Mouse (Mus musculus) midbrain, embryonic 12.5 days (tissue): ENCODE results near the gene Lhpp. TPM values are rescaled to one million over a fixed set of nuclear protein-coding genes. Genes with fewer than 3 reads are reported as not detected.

Experiments used
- ATAC-seq: fragments of 200-750 bp; cut with Nextera tagmentation; 2 replicates; pipeline ENCODE4 v1.8.0; 2017; ENCODE audit warnings: low read depth, moderate TSS enrichment, moderate library complexity; ENCODE audit not compliant: low FRiP score
- H3K27ac ChIP-seq: fragments of 300-500 bp; sonication (generic); replicated peaks from 2 replicates; pipeline ENCODE4 v1.5.1; 2016; ENCODE audit warnings: mild to moderate bottlenecking
- H3K27me3 ChIP-seq: fragments of 300-500 bp; sonication (generic); 2 replicates; pipeline ENCODE4 v1.6.1; 2016; ENCODE audit warnings: mild to moderate bottlenecking
- H3K36me3 ChIP-seq: fragments of 300-500 bp; sonication (generic); 2 replicates; pipeline ENCODE4 v1.6.1; 2016
- H3K4me1 ChIP-seq: fragments of 300-500 bp; sonication (generic); 2 replicates; pipeline ENCODE4 v1.6.1; 2016
- H3K4me2 ChIP-seq: fragments of 300-500 bp; sonication (generic); replicated peaks from 2 replicates; pipeline ENCODE4 v1.6.1; 2016; ENCODE audit warnings: mild to moderate bottlenecking, moderate library complexity
- H3K4me3 ChIP-seq: fragments of 300-500 bp; sonication (generic); 2 replicates; pipeline ENCODE4 v1.5.1; 2016; ENCODE audit warnings: mild to moderate bottlenecking
- H3K9ac ChIP-seq: fragments of 300-500 bp; sonication (generic); replicated peaks from 2 replicates; pipeline ENCODE4 v1.6.1; 2016; ENCODE audit warnings: mild to moderate bottlenecking, moderate library complexity
- H3K9me3 ChIP-seq: fragments of 300-500 bp; sonication (generic); 2 replicates; pipeline ENCODE4 v1.6.1; 2016; ENCODE audit warnings: mild to moderate bottlenecking
- WGBS: fragments of 180-500 bp; shearing (Covaris S2); methylation state at CpG from one replicate; pipeline ENCODE4 v1.1.7; 2016; 5-methylcytosine and 5-hydroxymethylcytosine counted together
- polyA plus RNA-seq: library from polyadenylated mRNA; unstranded; fragments of >200 nt; fragmentation: Nextera tagmentation; extraction: Ambion mirVana; gene quantifications from 2 replicates; pipeline ENCODE4 v1.2.1, GENCODE M21; 2016

Lhpp gene
- polyA plus RNA-seq, 1 experiment from 2014 or later = 17.5 TPM

DNA sequence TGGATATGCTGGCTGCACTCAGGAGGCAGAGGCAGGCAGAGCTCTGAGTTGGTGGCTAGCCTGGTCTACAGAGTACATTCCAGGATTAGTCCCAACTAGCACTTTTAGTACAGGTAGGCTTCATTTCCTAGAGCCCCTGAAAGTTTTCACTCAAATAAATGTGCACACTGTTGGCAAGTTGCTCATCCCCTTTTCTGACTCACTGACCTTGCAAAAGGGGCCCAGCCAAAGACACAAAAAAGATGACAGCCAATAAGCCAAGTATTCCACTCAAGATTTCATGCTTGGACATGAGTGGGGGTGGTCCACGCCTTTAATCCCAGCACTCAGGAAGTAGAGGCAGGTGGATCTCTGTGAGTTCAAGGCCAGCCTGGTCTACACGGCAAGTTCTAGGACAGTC, 29.0 kb upstream of the Lhpp start:
- H3K4me3 ChIP-seq = no peak overlapping the region
- peaks cover 27% of the 10 kb centered on the region for H3K27me3 ChIP-seq
- no peak for ATAC-seq
- H3K9ac ChIP-seq = no peak overlapping the region
- H3K9me3 ChIP-seq = no peaks in the 10 kb centered on the region
- H3K4me1 ChIP-seq = no peaks in the 10 kb centered on the region
- H3K36me3 ChIP-seq = no peaks in the 10 kb centered on the region
- WGBS = 94% methylated on average over 2 of the region's 2 CpGs
- no peak overlapping the region for H3K4me2 ChIP-seq
- no peak overlapping the region for H3K27ac ChIP-seq

DNA sequence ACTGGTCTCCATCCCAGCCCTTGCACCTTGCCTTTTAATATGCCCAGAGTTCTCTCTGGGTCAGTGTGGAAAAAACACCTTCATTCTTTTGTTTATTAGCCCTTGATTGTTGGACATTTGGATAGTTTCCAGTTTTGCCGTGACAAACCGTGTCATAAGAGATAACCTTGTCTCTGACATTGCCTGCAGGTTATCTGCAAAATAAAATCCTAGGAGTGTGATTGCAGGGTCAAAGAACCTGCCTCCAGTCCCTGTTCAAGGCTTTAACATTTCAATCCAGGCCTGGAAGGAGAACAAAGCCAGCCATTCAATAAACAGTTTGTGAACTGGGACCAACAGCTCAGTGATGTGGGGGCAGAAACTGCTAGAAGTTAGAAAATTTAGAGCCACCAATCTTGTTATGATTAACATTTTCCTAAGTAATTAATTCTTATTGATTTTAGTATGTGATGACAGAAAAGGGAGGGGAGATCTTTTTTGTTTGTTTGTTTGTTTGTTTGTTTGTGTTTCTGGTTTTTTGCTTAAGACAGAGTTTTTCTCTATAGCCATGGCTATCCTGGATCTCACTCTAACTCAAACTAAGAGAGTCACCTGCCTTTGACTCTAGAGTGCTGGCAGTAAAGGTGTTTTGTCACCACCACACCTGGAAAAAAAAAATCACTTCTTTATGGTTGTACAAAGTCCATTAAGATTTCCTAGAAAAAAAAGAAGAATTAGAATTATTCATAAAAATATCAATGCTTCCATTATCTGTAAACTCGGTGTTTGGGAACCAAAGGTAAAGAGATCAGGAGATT, 24.5 kb upstream of the Lhpp start:
- no peak overlapping the region for H3K4me3 ChIP-seq
- H3K4me2 ChIP-seq = no peak overlapping the region
- 0 out of 2 replicates have a peak, but pooled peaks cover under 1% of the 10 kb centered on the region for H3K27me3 ChIP-seq
- H3K36me3 ChIP-seq = no peaks in the 10 kb centered on the region
- H3K9me3 ChIP-seq = no peaks in the 10 kb centered on the region
- WGBS = 77% methylated on average over 3 of the region's 3 CpGs
- ATAC-seq = no peak
- H3K9ac ChIP-seq = no peak overlapping the region
- H3K4me1 ChIP-seq = no peaks in the 10 kb centered on the region
- H3K27ac ChIP-seq = no peak overlapping the region

DNA sequence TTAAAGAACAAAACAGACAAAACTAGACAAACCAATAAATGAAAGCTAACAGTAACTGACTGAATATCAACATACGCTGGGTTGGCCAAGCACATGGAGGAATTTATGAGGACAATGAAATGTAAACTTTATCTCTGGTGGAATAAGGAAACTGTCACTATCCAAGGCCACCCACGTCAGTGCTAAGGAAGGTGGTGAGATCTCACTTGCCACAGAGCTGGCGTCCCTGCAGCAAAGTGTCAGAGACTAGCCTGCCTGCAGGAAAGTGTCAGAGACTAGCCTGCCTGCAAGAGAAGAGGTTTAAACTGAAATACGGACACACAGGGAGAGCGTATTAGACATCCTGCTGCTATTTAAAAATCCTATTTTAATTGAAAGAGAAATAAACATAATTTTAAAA, 23.3 kb upstream of the Lhpp start:
- Histone ChIP-seq H3K9ac (no peak overlapping the region), H3K27ac (no peak overlapping the region), H3K4me1 (no peaks in the 10 kb centered on the region), H3K4me2 (no peak overlapping the region), H3K27me3 (no peaks in the 10 kb centered on the region), H3K9me3 (no peaks in the 10 kb centered on the region), H3K4me3 (no peak overlapping the region), H3K36me3 (no peaks in the 10 kb centered on the region)
- ATAC-seq = no peak
- 76% methylated on average over 5 of the region's 5 CpGs for WGBS

DNA sequence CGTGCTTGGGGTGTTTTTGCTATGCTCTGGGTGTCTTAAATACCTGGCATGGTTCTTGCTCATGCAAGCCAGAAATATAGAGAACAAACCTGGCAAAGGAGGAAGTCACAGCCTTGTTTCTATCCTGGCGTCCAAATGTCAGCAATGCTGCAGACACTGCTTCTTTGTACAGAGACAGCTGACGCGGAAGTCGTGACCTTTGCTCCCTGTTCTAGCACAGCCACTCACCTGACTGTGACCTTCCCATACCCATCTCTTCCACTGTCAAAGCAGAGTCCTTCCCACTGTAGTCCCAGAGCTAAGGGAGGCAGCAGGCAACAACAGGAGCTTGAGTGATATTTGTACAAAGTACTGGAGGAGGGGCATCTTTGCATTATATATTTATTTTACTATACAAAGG, 20.8 kb upstream of the Lhpp start:
- no peaks in the 10 kb centered on the region for H3K36me3 ChIP-seq
- H3K27me3 ChIP-seq = peaks cover 9% of the 10 kb centered on the region; the same call in 1 of the 2 replicates
- H3K27ac ChIP-seq = no peak overlapping the region
- 68% methylated on average over 5 of the region's 5 CpGs for WGBS
- H3K9ac ChIP-seq = no peak overlapping the region
- ATAC-seq = no peak
- no peaks in the 10 kb centered on the region for H3K4me1 ChIP-seq
- H3K9me3 ChIP-seq = no peaks in the 10 kb centered on the region
- H3K4me2 ChIP-seq = no peak overlapping the region
- no peak overlapping the region for H3K4me3 ChIP-seq

DNA sequence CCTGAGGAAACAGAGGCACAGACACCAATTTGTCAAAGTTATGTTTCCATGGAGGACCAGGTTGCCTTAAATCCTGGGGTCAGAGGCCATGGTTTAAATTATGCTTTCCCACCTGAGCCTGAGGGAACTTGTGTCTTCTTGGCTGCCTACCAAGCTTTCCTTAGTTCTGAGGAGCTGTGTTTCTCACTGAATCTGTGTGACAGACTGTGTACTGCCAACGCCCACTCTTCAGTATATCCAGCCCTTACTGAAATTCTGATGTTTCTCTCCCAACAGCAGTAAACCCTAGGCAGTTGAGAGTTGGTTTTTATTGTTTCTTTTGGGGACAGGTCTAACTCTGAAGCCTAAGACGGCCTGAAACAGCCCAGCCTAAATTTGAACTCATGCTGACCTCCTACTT, 16.7 kb upstream of the Lhpp start:
- Histone ChIP-seq H3K9me3 (no peaks in the 10 kb centered on the region), H3K27ac (no peak overlapping the region), H3K4me3 (no peak overlapping the region), H3K9ac (no peak overlapping the region), H3K4me2 (no peak overlapping the region), H3K4me1 (peaks cover 17% of the 10 kb centered on the region), H3K27me3 (peaks cover 49% of the 10 kb centered on the region), H3K36me3 (no peaks in the 10 kb centered on the region)
- ATAC-seq = no peak
- 76% methylated on average over 2 of the region's 2 CpGs for WGBS

DNA sequence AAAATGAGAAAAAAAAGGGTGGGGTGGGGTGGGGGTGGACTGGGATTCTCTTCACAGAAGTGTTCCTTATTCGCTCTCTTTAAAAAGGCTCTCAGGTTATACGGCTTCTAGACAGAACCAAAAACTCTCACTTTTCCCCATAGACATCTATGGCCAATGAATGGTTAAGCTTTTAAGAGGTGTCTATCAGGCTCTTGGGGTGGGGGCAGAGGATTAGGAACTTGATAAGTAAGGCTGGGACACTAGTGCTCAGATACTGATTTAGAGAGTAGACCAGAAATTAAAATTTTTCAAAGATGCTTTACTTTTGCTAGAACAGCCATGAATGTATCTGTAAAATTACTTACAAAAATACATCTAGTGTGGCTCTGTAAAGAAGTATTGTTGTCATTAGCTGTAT, 16.1 kb upstream of the Lhpp start:
- WGBS = 91% methylated on average over 2 of the region's 2 CpGs
- no peaks in the 10 kb centered on the region for H3K36me3 ChIP-seq
- H3K27me3 ChIP-seq = peaks cover 54% of the 10 kb centered on the region
- no peak overlapping the region for H3K4me2 ChIP-seq
- H3K4me3 ChIP-seq = no peak overlapping the region
- peaks cover 22% of the 10 kb centered on the region for H3K4me1 ChIP-seq
- no peak overlapping the region for H3K27ac ChIP-seq
- H3K9ac ChIP-seq = no peak overlapping the region
- H3K9me3 ChIP-seq = no peaks in the 10 kb centered on the region
- no peak for ATAC-seq

DNA sequence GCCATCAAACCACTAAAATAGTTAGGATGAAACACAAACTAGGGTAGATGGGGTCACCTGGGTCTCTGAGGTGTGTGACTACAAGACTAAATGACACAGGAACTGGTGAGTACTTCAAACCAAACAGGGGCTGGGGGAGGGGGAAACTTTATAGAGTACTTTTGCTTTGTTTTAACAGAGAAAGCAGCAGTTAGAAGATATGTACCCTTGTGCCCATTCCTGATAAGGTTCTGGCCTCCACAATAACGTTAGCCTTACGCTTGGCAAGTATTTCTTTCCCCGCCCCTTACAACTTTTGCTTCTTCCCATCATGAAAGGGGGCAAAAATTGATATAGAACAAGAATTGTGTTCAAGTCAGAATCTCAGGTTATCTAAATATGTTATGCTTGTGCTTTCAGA, 14.7 kb upstream of the Lhpp start:
- no peak overlapping the region for H3K4me2 ChIP-seq
- no peak overlapping the region for H3K27ac ChIP-seq
- ATAC-seq = no peak
- 79% methylated on average over 3 of the region's 3 CpGs for WGBS
- no peak overlapping the region for H3K4me3 ChIP-seq
- H3K9ac ChIP-seq = no peak overlapping the region
- H3K27me3 ChIP-seq = peaks cover 69% of the 10 kb centered on the region
- peaks cover 37% of the 10 kb centered on the region for H3K4me1 ChIP-seq
- no peaks in the 10 kb centered on the region for H3K36me3 ChIP-seq
- no peaks in the 10 kb centered on the region for H3K9me3 ChIP-seq

DNA sequence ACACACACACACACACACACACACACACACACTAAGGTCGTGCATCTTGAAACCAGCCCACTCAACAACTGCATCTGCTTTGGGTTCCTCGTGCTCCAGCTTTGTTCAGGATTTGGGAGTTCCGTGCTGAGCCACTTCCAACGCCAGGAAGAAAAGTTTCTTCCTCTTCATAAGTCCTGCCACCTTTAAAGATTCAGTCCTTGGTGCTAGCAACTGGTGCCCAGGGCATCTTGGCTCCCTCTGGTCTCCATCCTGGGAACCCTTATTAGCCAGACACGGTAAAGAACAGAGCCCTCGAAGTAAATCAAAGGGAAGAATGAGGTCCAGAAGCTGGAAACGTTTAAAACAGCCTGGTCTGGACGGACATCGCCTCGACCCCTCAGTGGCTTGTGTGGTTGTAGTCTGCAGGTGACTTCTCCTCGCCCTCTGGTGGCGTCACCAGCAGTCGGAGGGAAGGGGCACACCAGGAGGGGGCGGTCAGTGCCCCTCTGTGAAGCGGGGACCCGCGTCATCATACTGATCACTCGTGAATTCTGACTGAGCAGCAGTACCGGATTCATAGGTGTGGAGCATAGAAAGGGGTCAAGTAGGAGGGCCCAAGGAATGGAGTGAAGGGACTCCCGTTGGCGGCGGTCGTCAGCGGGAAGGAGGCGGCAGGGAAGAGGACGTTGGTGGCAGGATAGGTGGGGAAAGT, 13.7 kb upstream of the Lhpp start:
- Histone ChIP-seq H3K36me3 (no peaks in the 10 kb centered on the region), H3K27me3 (peaks cover 78% of the 10 kb centered on the region), H3K9me3 (no peaks in the 10 kb centered on the region), H3K4me3 (peak overlapping the region; percentile 45), H3K4me1 (peaks cover 40% of the 10 kb centered on the region), H3K9ac (peak overlapping the region; percentile 34; the same call in 1 of the 2 replicates), H3K27ac (no peak overlapping the region), H3K4me2 (peak overlapping the region; percentile 76)
- 6% methylated on average over 26 of the region's 26 CpGs for WGBS
- ATAC-seq = no peak

DNA sequence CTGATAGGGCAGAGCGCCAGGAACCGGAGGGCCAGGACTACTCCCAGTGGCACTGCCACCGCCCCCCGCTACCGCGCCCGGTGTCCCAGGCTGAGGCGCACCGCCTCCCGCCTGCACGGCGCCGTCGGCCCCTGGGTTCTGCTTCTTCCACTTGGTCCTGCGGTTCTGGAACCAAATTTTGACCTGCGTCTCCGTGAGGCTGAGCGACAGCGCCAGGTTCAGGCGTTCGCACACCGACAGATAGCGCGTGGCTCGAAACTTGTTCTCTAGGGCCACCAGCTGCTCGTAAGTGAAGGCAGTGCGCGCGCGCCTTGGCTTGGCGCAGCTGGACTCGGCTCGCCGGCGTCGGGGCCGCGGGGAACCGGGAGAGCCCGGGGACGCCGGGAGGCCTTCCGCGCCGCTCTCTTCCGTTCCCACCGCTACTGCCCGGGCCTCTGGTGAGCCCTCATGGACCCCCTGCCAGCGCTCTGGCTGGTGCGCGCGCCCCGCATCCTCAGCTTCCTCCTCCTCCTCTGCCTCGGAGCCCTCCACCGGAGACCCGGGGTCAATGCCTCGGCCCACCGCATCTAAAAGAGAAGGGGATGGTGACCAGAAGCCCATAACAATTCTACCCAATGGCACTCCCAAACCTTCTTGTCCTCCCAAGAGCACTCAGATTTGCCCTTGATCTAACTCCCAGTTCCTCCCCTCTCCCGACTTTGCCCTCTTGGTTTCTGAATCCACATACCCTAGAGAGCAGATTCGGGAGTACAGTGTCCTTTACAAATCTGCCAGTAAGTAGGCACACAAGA, 13.0 kb upstream of the Lhpp start:
- Histone ChIP-seq H3K27me3 (peaks cover 85% of the 10 kb centered on the region), H3K36me3 (no peaks in the 10 kb centered on the region), H3K27ac (no peak overlapping the region), H3K4me1 (peaks cover 40% of the 10 kb centered on the region), H3K4me3 (peak overlapping the region; percentile 45), H3K9me3 (no peaks in the 10 kb centered on the region), H3K4me2 (peak overlapping the region; percentile 76), H3K9ac (peak overlapping the region; percentile 34; the same call in 1 of the 2 replicates)
- under 1% methylated on average over 51 of the region's 60 CpGs for WGBS
- no peak for ATAC-seq

DNA sequence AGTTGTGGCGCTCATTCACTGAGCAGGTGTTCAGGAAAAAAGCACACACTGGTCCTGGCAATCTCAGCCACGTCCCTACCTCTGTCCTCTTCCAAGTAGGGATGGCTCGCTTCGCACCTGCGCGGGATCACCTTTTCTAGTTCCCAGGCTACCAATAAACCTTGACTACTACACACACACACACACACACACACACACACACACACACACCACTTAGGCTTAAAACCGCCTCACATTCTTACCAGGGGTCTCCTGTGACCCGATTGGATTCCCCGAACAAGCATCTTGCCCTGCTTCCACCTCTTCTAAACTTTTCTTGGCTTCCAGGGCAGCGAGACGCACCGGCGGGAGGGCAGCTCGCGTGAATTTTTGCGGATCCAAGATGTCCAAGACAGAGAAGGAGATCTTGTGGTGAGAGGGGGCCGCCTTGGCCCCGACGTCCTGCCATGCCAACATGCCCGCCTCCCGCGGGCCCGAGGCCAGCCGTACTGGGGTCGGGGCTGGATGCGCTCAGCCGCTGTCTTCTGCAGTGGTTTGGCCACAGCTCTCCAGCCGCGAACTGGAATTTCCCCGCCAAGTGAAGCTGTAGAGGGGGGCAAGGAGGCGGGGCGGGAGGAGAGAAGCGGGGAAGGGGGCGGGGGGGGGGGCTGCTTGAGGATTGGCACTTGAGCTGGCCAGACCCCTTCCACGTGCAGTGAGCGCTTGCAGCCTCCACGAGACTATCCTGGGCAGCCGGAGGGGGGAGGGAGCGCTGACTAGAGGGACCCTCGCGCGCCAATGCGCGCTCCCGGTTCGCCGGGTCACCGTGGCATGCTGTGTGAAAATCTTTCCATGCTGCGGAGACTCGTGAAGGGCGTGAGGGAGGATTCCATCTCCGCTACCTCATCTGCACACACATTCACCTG, 11.1 kb upstream of the Lhpp start, which contains the start of gene Nkx1-2:
Gene Nkx1-2, minus strand, starts transcription at position 567 of the 905 bp plus-strand sequence.
- under 1% methylated on average over 48 of the region's 52 CpGs for WGBS
- ATAC-seq = no peak
- no peak within 1 kb of the TSS; the same call in 1 of the 2 replicates for H3K9ac ChIP-seq
- H3K4me1 ChIP-seq = peaks cover 40% of the 10 kb centered on the region
- no peak within 1 kb of the TSS for H3K27ac ChIP-seq
- H3K27me3 ChIP-seq = peaks cover 92% of the 10 kb centered on the region
- H3K36me3 ChIP-seq = no peaks in the 10 kb centered on the region
- peak within 1 kb of the TSS; percentile 38 for H3K4me3 ChIP-seq
- no peaks in the 10 kb centered on the region for H3K9me3 ChIP-seq
- peak within 1 kb of the TSS; percentile 64 for H3K4me2 ChIP-seq

DNA sequence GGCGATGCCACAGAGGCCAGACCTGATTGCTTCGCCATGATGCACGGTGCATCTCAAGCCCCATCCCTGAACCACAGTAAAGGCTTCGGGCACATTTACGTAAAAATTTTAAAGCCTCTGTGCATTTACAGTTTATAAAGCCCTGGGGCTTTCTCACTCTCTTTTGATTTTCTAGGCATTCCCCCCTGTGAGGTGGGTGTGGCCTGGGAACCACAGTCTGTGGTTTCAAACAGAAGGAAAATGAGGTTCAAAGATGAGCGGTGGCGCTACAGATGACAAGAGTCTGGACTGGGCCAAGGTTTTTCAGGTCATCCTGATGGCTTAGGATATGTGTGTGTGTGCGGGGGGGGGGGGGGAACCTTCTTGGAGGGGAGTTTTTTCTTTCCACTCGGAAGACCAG, 10.4 kb upstream of the Lhpp start:
- H3K9ac ChIP-seq = no peak overlapping the region; the same call in 1 of the 2 replicates
- no peaks in the 10 kb centered on the region for H3K9me3 ChIP-seq
- peaks cover 94% of the 10 kb centered on the region for H3K27me3 ChIP-seq
- 0% methylated on average over 9 of the region's 9 CpGs for WGBS
- peaks cover 40% of the 10 kb centered on the region for H3K4me1 ChIP-seq
- no peak for ATAC-seq
- H3K36me3 ChIP-seq = no peaks in the 10 kb centered on the region
- no peak overlapping the region for H3K27ac ChIP-seq
- H3K4me3 ChIP-seq = peak overlapping the region; percentile 38
- peak overlapping the region; percentile 64 for H3K4me2 ChIP-seq
